Mouse (Mus musculus) bone marrow, adult 2 months (tissue): ENCODE data around the gene Ubr2. TPM values are rescaled to one million over a fixed set of nuclear protein-coding genes. Genes with fewer than 3 reads are reported as not detected.

Source experiments
- H3K27ac ChIP-seq: fragments of 200-500 bp; 2 replicates; pipeline ENCODE4 v1.5.1; 2012; ENCODE audit warnings: low read depth, mild to moderate bottlenecking, control low read depth, inconsistent platforms, low read length; ENCODE audit not compliant: control insufficient read depth, poor library complexity, insufficient read depth
- H3K4me1 ChIP-seq: fragments of 200-500 bp; 2 replicates; pipeline ENCODE4 v1.6.1; 2011; ENCODE audit warnings: low read length; ENCODE audit not compliant: control insufficient read depth, insufficient read depth
- H3K4me3 ChIP-seq: fragments of 200-500 bp; replicated peaks from 2 replicates; pipeline ENCODE3; 2011; ENCODE audit warnings: mild to moderate bottlenecking, low read depth, low read length, control low read depth; ENCODE audit not compliant: control insufficient read depth
- CTCF ChIP-seq: fragments of 200-500 bp; IDR thresholded peaks from 2 replicates; pipeline ENCODE4 v1.5.1; 2011; ENCODE audit warnings: low read length, control low read depth; ENCODE audit not compliant: control insufficient read depth, insufficient read depth
- POLR2A ChIP-seq: fragments of 200-500 bp; IDR thresholded peaks from 2 replicates; pipeline ENCODE4 v1.6.1; 2011; ENCODE audit warnings: low read depth, mild to moderate bottlenecking, control low read depth, low read length, borderline replicate concordance; ENCODE audit not compliant: control insufficient read depth
- WGBS: fragments of 180-500 bp; shearing (Covaris S2); methylation state at CpG from one replicate; pipeline ENCODE4 v1.1.7; 2018; 5-methylcytosine and 5-hydroxymethylcytosine counted together
- polyA plus RNA-seq: library from polyadenylated mRNA; stranded (reverse); fragments of >200 nt; gene quantifications from 2 replicates; pipeline ENCODE4 v1.2.4, GENCODE M21; 2011; ENCODE audit warnings: low replicate concordance; ENCODE audit not compliant: missing spikeins, insufficient read depth, insufficient read length

Ubr2 gene
- polyA plus RNA-seq, result 21.7 and 49.0 TPM in 2 replicates

GRCm38 (mm10) chr17:47009898-47010721 is at the start of gene Ubr2:
TSS of gene Ubr2 (minus strand) at chr17:47010556.
- TF ChIP-seq CTCF, result peak; percentile 3; the same call in 1 of the 2 replicates
- TF ChIP-seq POLR2A, result peak; percentile 95
- peak within 1 kb of the TSS; percentile 94 for H3K4me3 ChIP-seq
- no peaks in the 10 kb centered on the region; the same call in 1 of the 2 replicates for H3K4me1 ChIP-seq
- H3K27ac ChIP-seq, result peak within 1 kb of the TSS; percentile 97
- WGBS, result under 1% methylated on average over 77 of the region's 77 CpGs

GRCm38 (mm10) chr17:47059836-47060360 is 49.5 kb upstream of the Ubr2 start:
- TF ChIP-seq CTCF (no peak), POLR2A (no peak)
- no peak overlapping the region for H3K4me3 ChIP-seq
- WGBS, result 49% methylated on average over 12 of the region's 12 CpGs
- no peaks in the 10 kb centered on the region for H3K4me1 ChIP-seq
- no peak overlapping the region for H3K27ac ChIP-seq

- H3K27ac ChIP-seq, result no peak overlapping the region
- no peaks in the 10 kb centered on the region for H3K4me1 ChIP-seq
- 92% methylated on average over 4 of the region's 4 CpGs for WGBS
- no peak overlapping the region for H3K4me3 ChIP-seq
- TF ChIP-seq CTCF, result peak; percentile 27; the same call in 1 of the 2 replicates
- no peak for TF ChIP-seq POLR2A
Observed at GRCm38 (mm10) chr17:47057966-47058365, 47.6 kb upstream of the Ubr2 start.

- no peak overlapping the region for H3K27ac ChIP-seq
- WGBS, result 75% methylated on average over 6 of the region's 6 CpGs
- no peaks in the 10 kb centered on the region for H3K4me1 ChIP-seq
- TF ChIP-seq CTCF (no peak), POLR2A (no peak)
- no peak overlapping the region for H3K4me3 ChIP-seq
Observed at GRCm38 (mm10) chr17:47056476-47056875, 46.1 kb upstream of the Ubr2 start.

- no peak overlapping the region for H3K4me3 ChIP-seq
- peak overlapping the region; percentile 20; the same call in 1 of the 2 replicates for H3K27ac ChIP-seq
- TF ChIP-seq CTCF (no peak), POLR2A (no peak)
- 80% methylated on average over 7 of the region's 7 CpGs for WGBS
- H3K4me1 ChIP-seq, result no peaks in the 10 kb centered on the region; the same call in 1 of the 2 replicates
Observed at GRCm38 (mm10) chr17:47055121-47055520, 44.8 kb upstream of the Ubr2 start.

GRCm38 (mm10) chr17:47054613-47055012 is 44.3 kb upstream of the Ubr2 start:
- no peak overlapping the region; the same call in 1 of the 2 replicates for H3K27ac ChIP-seq
- WGBS, result 7% methylated on average over 11 of the region's 11 CpGs

GRCm38 (mm10) chr17:47050678-47051077 is 40.3 kb upstream of the Ubr2 start:
- H3K27ac ChIP-seq, result no peak overlapping the region
- peaks cover 4% of the 10 kb centered on the region; the same call in 1 of the 2 replicates for H3K4me1 ChIP-seq
- no peak for TF ChIP-seq POLR2A
- TF ChIP-seq CTCF, result no peak
- WGBS, result 36% methylated on average over 3 of the region's 3 CpGs
- no peak overlapping the region for H3K4me3 ChIP-seq

More at GRCm38 (mm10) chr17:47054613-47055012, 44.3 kb upstream of the Ubr2 start:
- H3K4me3 ChIP-seq, result no peak overlapping the region
- peaks cover 4% of the 10 kb centered on the region; the same call in 1 of the 2 replicates for H3K4me1 ChIP-seq
- no peak for TF ChIP-seq CTCF
- no peak for TF ChIP-seq POLR2A

- WGBS, result 89% methylated on average over 14 of the region's 14 CpGs
- Histone ChIP-seq H3K4me3 (no peak overlapping the region), H3K4me1 (no peaks in the 10 kb centered on the region), H3K27ac (no peak overlapping the region)
- no peak for TF ChIP-seq POLR2A
- TF ChIP-seq CTCF, result no peak
Observed at GRCm38 (mm10) chr17:47042866-47043265, 32.5 kb upstream of the Ubr2 start.
